Mouse (Mus musculus) myocyte (in vitro differentiated cells): Measurements from ENCODE around the gene Hes3. TPM values are rescaled to one million over a fixed set of nuclear protein-coding genes. Genes with fewer than 3 reads are reported as not detected.

Source experiments
- H3K27me3 ChIP-seq: one replicate; pipeline ENCODE4 v1.6.1; 2011; ENCODE audit not compliant: control insufficient read depth, insufficient read depth, insufficient read length
- H3K36me3 ChIP-seq: one replicate; pipeline ENCODE4 v1.6.1; 2011; ENCODE audit not compliant: control insufficient read depth, insufficient read depth
- H3K4me2 ChIP-seq: one replicate; pipeline ENCODE4 v1.6.1; 2011; ENCODE audit warnings: low read depth, control low read depth
- H3K4me3 ChIP-seq: one replicate; pipeline ENCODE4 v1.5.1; 2011; ENCODE audit warnings: mild to moderate bottlenecking, control low read depth, moderate library complexity
- H3K79me2 ChIP-seq: one replicate; pipeline ENCODE4 v1.6.1; 2011; ENCODE audit not compliant: control insufficient read depth, insufficient read depth
- H3ac ChIP-seq: one replicate; pipeline ENCODE4 v1.6.1; 2011; ENCODE audit not compliant: control insufficient read depth, insufficient read length
- CEBPB ChIP-seq: IDR thresholded peaks from 2 replicates; pipeline ENCODE4 v1.6.1; 2011; ENCODE audit warnings: mild to moderate bottlenecking, moderate library complexity; ENCODE audit not compliant: poor library complexity, insufficient read depth, severe bottlenecking
- E2F4 ChIP-seq: IDR thresholded peaks from one replicate; pipeline ENCODE4 v1.6.1; 2011; ENCODE audit warnings: mild to moderate bottlenecking, control low read depth, moderate library complexity; ENCODE audit not compliant: insufficient read depth
- MAX ChIP-seq: IDR thresholded peaks from one replicate; pipeline ENCODE4 v1.6.1; 2011; ENCODE audit warnings: low read depth, mild to moderate bottlenecking, control low read depth
- MYOD1 ChIP-seq, 3 experiments: IDR thresholded peaks; one replicate each; pipeline ENCODE4 v1.6.1; 2011; ENCODE audit warnings: control low read depth in 2 of 3, low read depth in 2 of 3, mild to moderate bottlenecking in 2 of 3, moderate library complexity in 1 of 3; ENCODE audit not compliant: insufficient read length in 2 of 3, control insufficient read depth in 1 of 3
- MYOG ChIP-seq, 3 experiments: IDR thresholded peaks; one replicate each; pipeline ENCODE4 v1.6.1; 2011; ENCODE audit warnings: control low read depth in 2 of 3, low read depth in 2 of 3, mild to moderate bottlenecking in 2 of 3; ENCODE audit not compliant: insufficient read length in 2 of 3, control insufficient read depth in 1 of 3, insufficient read depth in 1 of 3
- POLR2A ChIP-seq: IDR thresholded peaks from one replicate; pipeline ENCODE4 v1.6.1; 2011; ENCODE audit warnings: low read depth, mild to moderate bottlenecking, control low read depth, moderate library complexity; ENCODE audit not compliant: insufficient read length
- POLR2AphosphoS2 ChIP-seq: IDR thresholded peaks from one replicate; pipeline ENCODE4 v1.6.1; 2011; ENCODE audit warnings: low read depth, control low read depth; ENCODE audit not compliant: insufficient read length
- REST ChIP-seq: IDR thresholded peaks from one replicate; pipeline ENCODE4 v1.6.1; 2011; ENCODE audit warnings: mild to moderate bottlenecking, control low read depth, moderate library complexity; ENCODE audit not compliant: insufficient read depth, insufficient read length
- SRF ChIP-seq: IDR thresholded peaks from one replicate; pipeline ENCODE4 v1.6.1; 2011; ENCODE audit warnings: low read depth; ENCODE audit not compliant: control insufficient read depth, insufficient read length
- TCF12 ChIP-seq: IDR thresholded peaks from one replicate; pipeline ENCODE4 v1.6.1; 2011; ENCODE audit warnings: mild to moderate bottlenecking, control low read depth; ENCODE audit not compliant: poor library complexity, insufficient read depth, severe bottlenecking
- TCF3 ChIP-seq: IDR thresholded peaks from one replicate; pipeline ENCODE4 v1.6.1; 2011; ENCODE audit warnings: low read depth, control low read depth; ENCODE audit not compliant: insufficient read length
- USF1 ChIP-seq: IDR thresholded peaks from one replicate; pipeline ENCODE4 v1.6.1; 2011; ENCODE audit warnings: low read depth, mild to moderate bottlenecking, control low read depth, moderate library complexity
- polyA plus RNA-seq: library from polyadenylated mRNA; unstranded; fragments of >200 nt; fragmentation: generic; extraction: Trizol; gene quantifications from one replicate; pipeline ENCODE4 v1.2.1, GENCODE M21; 2012; ENCODE audit warnings: missing spikeins

Hes3 gene
- polyA plus RNA-seq, 1 experiment, result 0.02 TPM

DNA sequence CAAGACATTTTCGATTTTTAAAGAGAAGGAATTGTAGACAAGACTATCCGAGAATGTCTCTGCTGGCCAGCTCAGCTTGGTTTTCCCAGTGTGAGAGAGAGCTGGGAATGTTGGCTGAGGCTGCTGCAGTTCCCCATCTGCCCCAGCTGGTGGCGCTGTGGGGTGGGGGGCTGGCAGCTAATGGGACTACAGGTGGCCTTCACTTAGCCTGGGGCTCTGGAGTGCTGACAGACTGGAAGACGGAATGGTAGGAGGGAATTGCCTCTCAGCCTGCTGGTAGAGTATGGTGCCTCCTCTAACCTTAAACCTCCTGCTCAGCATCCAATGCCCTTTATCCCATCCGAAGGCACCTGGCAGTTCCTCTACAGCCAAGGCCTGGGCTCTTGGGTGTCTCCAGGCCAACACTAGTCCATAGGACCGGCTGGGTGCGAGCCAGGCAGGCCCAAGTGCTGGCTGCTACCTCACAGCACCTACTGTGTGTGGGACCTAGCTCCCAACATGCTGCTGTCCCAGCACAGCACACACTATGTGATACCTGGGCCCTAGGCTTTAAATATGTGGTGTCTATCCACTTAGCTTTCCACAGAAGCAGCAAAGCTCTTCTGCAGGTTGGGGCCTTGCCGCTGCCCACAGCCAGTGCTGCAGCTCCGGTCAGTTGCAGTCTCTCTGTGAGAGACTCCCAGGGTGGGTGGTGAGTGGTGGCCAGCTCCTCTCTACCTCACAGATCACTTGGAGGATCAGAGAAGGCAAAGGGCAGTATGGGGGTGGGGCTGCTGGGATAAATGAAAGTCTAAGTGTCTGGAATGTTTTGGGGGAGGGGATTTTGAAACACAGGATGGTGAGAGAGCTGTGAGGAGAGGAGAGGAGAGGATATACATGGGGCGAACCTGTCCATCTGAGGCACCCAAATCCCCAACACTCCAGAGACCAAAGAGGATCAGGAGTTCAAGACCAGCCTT is 14.8 kb downstream of the Hes3 start:
- no peaks in the 10 kb centered on the region for H3K79me2 ChIP-seq
- H3K4me2 ChIP-seq, result no peak overlapping the region
- H3K27me3 ChIP-seq, result no peaks in the 10 kb centered on the region
- H3ac ChIP-seq, result no peak overlapping the region
- H3K36me3 ChIP-seq, result no peaks in the 10 kb centered on the region
- no peak overlapping the region for H3K4me3 ChIP-seq
- TF ChIP-seq POLR2A (no peak), MYOD1 (IDR thresholded peaks at IDR 0.05; ENCODE audit: control insufficient read depth in 1 of 3, insufficient read length in 2 of 3, low read depth in 2 of 3) (peak in 1 of 3 experiments; percentile 5)

GRCm38 (mm10) chr4:152274681-152275131 is 16.8 kb downstream of the Hes3 start:
- no peaks in the 10 kb centered on the region for H3K36me3 ChIP-seq
- peak overlapping the region; percentile 12 for H3ac ChIP-seq
- peak overlapping the region; percentile 76 for H3K4me2 ChIP-seq
- no peaks in the 10 kb centered on the region for H3K27me3 ChIP-seq
- TF ChIP-seq MAX, result no peak
- peak; percentile 94 for TF ChIP-seq CEBPB
- H3K79me2 ChIP-seq, result no peaks in the 10 kb centered on the region
- peak overlapping the region; percentile 20 for H3K4me3 ChIP-seq

DNA sequence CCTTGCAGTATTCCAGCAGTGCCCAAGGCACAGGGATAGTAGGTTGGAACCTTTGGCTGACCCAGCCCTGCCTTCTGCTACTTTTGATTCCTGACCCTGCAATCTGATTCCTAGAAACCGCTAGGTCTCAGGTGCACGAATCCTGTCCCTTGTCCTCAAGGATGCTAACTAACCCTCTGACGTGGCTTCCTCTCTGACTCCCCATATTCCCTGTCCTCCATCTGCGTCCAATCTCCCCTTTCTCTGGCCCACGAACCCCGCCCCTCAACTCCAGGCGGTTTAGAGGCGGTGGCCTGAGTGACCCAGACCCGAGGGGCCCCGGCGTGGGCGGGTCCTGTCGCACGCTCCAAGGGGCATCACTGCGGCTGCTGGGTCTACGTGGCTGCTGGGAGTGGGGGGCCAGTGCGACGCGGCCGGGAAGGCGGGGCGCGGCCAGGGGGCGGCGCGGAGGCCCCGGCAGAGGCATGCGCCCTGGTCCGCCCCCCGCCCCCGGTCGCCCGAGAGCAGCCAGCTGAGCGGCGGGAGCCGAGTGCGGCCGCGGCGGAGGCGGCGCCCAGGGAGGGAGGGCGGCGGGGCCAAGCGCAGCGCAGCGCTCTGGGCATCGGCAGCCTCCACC is 17.7 kb downstream of the Hes3 start, which contains the start of gene Gpr153:
Gene Gpr153, plus strand, starts transcription at position 612 of the 616 bp plus-strand sequence.
- H3K4me3 ChIP-seq, result peak within 1 kb of the TSS; percentile 20
- peak within 1 kb of the TSS; percentile 12 for H3ac ChIP-seq
- TF ChIP-seq MAX (no peak), POLR2A (peak; percentile 49)
- no peaks in the 10 kb centered on the region for H3K27me3 ChIP-seq
- no peaks in the 10 kb centered on the region for H3K79me2 ChIP-seq
- H3K36me3 ChIP-seq, result no peaks in the 10 kb centered on the region
- peak within 1 kb of the TSS; percentile 76 for H3K4me2 ChIP-seq

GRCm38 (mm10) chr4:152273191-152273590 is 18.3 kb downstream of the Hes3 start:
- Histone ChIP-seq H3K4me3 (no peak overlapping the region), H3ac (no peak overlapping the region), H3K36me3 (no peaks in the 10 kb centered on the region), H3K4me2 (peak overlapping the region; percentile 25), H3K27me3 (no peaks in the 10 kb centered on the region), H3K79me2 (no peaks in the 10 kb centered on the region)
- no peak for TF ChIP-seq MAX
- TF ChIP-seq TCF3, result no peak
- no peak for TF ChIP-seq CEBPB
- no peak for TF ChIP-seq MYOD1 (IDR thresholded peaks at IDR 0.05; ENCODE audit: control insufficient read depth in 1 of 3, insufficient read length in 2 of 3, low read depth in 2 of 3)
- no peak for TF ChIP-seq E2F4
- TF ChIP-seq SRF, result no peak
- TF ChIP-seq POLR2AphosphoS2, result no peak

GRCm38 (mm10) chr4:152272449-152273049 is 18.9 kb downstream of the Hes3 start:
- Histone ChIP-seq H3K27me3 (no peaks in the 10 kb centered on the region), H3K4me2 (peak overlapping the region; percentile 18), H3ac (no peak overlapping the region), H3K79me2 (no peaks in the 10 kb centered on the region), H3K36me3 (no peaks in the 10 kb centered on the region), H3K4me3 (no peak overlapping the region)
- no peak for TF ChIP-seq TCF3
- TF ChIP-seq TCF12, result no peak
- TF ChIP-seq MYOD1 (IDR thresholded peaks at IDR 0.05; ENCODE audit: control insufficient read depth in 1 of 3, insufficient read length in 2 of 3, low read depth in 2 of 3), result no peak
- TF ChIP-seq USF1, result no peak

GRCm38 (mm10) chr4:152272006-152272405 is 19.5 kb downstream of the Hes3 start:
- Histone ChIP-seq H3K4me2 (no peak overlapping the region), H3K36me3 (no peaks in the 10 kb centered on the region), H3ac (no peak overlapping the region), H3K79me2 (no peaks in the 10 kb centered on the region), H3K27me3 (no peaks in the 10 kb centered on the region), H3K4me3 (no peak overlapping the region)
- TF ChIP-seq MYOD1 (IDR thresholded peaks at IDR 0.05; ENCODE audit: control insufficient read depth in 1 of 3, insufficient read length in 2 of 3, low read depth in 2 of 3) (no peak), CEBPB (no peak), TCF12 (no peak), SRF (no peak), POLR2AphosphoS2 (no peak), MAX (no peak), REST (no peak), POLR2A (no peak), TCF3 (no peak), MYOG (IDR thresholded peaks at IDR 0.05; ENCODE audit: control insufficient read depth in 1 of 3, insufficient read depth in 1 of 3, insufficient read length in 2 of 3, low read depth in 2 of 3) (no peak), E2F4 (no peak), USF1 (no peak)
